Mouse (Mus musculus): ENCODE measurements at regions not wholly inside any gene's neighbourhood (a gene's known extent, or its start where the extent isn't known, plus 50 kb on each side); places are given as distances from the start of the nearest gene placed in this dataset.

- TF ChIP-seq CTCF (IDR thresholded peaks at IDR 0.05; ENCODE audit: borderline replicate concordance, insufficient read depth, low read depth, low read length) (no peak), POLR2A (IDR thresholded peaks at IDR 0.05; ENCODE audit: borderline replicate concordance, insufficient read depth, low read length) (no peak)
Measured at GRCm38 (mm10) chr10:98699579-98699978, 214.6 kb upstream of the Atp2b1 start.

All from cerebellum, adult 2 months (tissue).